Mouse (Mus musculus) spleen, postnatal 10 days (tissue): ENCODE measurements around the gene Sdk1.
A peak's percentile ranks its signal among the peaks of the same experiment; 100 is the strongest.
"Not testable (repeated sequence)": the region's sequence is repeated elsewhere in the genome, so short reads cannot be mapped to it uniquely, and the experiment has no call there.

Source experiments
- DNase-seq, 2 experiments: peaks; one replicate each; pipeline ENCODE4 v3.0.0; 2021 to 2022; ENCODE audit warnings: low spot score in 2 of 2

Sdk1 gene

DNA sequence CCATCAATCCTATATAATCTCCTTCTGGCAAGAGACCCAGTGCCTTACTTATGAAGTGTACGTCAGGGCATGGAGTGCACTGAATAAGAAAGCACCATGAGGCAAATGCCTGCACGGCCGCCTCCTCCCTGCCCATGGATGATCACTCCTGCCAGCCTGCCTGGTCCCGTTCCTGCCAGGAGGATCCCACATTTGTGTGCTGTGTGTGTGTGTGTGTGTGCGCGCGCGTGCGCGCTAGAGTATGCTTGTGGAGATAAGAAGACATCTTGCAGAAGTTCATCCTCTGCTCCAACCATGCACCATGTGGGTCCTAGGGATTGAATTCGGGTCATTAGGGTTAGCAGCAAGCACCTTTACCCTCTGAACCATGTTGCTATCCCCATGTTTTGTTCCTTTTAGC is 395.1 kb downstream of the Sdk1 start:
- no peak for DNase-seq

DNA sequence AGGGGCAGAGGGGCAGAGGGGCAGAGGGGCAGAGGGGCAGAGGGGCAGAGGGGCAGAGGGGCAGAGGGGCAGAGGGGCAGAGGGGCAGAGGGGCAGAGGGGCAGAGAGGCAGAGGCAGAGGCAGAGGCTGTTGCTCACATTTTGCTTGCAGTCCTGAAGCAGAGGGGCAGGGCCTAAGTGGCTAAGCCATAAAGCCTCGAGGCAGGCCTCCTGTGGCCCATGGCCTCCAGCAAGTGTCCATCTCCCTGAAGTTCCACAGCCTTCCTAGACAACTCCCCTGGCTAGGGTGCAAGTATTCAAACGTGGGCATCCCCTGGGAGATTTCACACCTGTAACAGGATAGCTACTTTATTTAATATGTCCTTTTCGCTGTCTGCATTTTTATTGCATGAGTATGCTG is 395.8 kb downstream of the Sdk1 start:
- DNase-seq = not testable (repeated sequence)

DNA sequence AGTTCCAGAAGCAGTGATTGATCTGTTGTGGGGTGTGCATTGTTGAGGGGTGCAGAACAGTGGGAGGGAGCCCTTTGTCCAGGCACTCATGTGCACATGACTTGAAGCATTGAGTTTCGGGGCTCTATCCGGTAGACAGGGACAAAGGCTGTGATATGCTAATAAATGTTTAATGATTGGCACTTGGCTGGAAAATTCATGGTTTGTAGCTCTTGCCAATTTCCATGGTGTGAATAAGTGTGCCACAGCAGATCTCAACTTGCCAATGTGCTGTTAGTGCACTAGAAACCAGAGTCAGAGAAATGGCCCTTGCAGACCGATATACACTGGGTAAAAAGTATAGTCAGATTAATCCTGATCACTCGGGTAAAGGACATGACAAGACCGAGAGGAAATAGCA is 404.4 kb downstream of the Sdk1 start:
- DNase-seq = no peak

DNA sequence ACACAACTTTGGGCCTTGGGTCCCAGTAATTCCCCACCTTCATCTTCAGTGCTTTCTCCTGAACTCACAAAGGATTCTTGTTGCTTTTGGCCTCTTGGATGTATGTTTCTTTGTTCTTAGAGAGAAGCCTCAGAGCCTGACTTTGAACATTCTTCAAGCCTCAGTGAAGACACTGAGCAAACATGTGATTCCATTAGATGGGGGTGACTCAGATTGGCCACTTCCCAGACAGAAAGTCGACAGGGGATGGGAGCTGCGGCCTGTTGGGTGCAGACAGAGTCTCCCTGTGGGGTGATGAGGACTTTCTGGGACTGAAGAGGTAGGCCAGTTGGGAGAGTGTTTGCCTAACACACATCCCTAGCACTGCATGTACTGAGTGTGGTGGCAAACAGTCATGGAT is 405.3 kb downstream of the Sdk1 start:
- no peak for DNase-seq

GRCm38 (mm10) chr5:141649831-141650375 is 408.6 kb downstream of the Sdk1 start:
- DNase-seq = no peak

DNA sequence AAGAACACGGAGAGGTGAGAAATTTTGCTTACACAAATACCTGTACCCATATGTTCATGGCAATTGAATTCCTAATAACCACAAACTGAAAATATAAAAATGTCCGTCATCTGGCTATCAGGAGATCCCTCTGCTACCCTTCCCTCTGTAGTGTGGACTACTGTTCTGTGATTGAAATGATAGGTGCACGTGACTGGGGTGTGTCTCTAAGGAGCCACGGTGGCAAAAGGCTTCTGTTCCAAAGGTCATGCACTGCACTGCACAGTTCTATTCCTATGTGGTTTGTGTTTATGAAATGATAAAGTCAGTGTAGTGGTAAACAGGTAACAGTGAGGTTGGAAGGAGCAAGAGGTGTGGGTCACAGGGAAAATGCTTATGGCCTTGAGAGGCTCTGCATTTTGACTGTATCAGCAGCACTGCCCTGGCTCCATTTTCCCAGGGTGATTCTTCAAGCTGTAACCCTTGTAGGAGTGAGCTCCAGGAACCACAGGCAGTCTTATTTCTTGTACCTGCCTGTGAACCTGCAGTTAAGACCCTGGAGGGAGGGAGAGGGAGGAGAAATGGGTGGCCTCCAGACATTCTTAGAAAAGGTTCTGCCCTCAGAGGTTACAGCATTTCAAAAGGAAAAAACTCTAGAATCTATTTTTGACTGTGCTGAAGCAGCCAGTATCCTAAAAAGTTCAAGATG is 410.5 kb downstream of the Sdk1 start:
- no peak for DNase-seq

- no peak for DNase-seq
Measured at GRCm38 (mm10) chr5:141676371-141676770, 435.1 kb downstream of the Sdk1 start.

DNA sequence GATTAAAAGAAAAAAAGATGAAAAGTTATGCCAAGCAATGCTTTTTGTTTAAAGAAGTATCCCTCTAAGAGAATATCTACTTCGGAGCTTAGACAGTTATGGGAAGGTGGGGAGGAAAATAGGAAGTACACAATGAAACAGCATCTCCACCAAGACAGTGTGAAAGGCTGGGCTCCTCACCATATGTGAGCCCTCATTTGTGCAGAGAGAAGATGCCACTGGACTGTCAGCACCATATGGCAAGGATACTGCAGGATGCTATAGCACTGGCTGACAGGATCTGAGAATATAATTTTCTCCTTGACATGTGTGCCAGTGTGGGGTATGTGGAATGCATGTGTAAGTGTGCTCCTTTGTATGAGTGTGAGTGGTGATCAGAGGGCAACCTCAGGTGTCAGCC is 435.7 kb downstream of the Sdk1 start:
- no peak for DNase-seq

GRCm38 (mm10) chr5:141677841-141678240 is 436.6 kb downstream of the Sdk1 start:
- no peak for DNase-seq

DNA sequence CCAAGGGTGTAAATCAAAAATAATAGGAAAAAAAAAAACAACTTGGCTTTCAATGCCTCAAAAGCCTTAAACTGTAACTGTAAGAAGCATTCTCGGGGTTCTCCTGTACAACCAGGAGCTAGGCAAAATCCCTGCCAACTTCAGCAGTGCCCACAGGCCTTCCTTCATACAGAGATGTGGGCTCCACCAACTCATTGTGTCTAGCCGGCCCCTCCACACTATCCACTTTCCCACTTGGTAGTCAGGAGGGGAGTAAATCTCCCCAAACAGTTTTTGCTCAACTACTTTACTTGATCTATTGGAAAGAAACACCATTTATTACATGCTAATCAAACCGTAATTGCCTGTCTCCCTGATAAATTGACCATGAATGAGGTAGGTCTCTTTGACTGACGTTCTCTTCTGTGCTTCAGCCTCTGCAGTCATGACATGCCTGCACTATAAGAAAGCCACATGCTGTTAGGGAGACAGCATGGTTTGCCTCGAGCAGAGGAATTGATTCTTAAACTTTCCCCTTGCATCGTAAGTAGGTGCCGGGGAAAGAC is 445.7 kb downstream of the Sdk1 start:
- no peak for DNase-seq

GRCm38 (mm10) chr5:141689442-141690105 is 448.3 kb downstream of the Sdk1 start:
- no peak for DNase-seq

GRCm38 (mm10) chr5:141691482-141691975 is 450.2 kb downstream of the Sdk1 start:
- DNase-seq = no peak

DNA sequence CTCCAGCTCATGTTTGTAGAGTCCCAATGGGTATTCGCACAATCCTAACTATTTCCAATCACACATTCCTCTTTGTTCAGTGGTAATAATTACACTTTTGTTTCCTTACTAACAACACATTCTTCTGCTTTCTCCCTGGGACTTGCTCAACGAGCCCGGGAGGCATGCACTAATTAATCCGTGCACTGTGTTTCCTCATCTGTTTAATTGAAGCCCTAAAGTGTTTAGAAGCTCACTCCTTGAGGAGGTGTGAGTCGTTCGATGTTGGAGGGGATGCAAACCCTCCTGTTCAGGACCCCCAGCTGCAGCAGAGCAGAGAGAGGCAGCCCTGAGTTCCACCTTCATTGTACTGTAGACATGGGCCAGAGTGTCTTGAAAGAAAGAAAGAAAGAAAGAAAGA is 452.4 kb downstream of the Sdk1 start:
- DNase-seq = no peak

DNA sequence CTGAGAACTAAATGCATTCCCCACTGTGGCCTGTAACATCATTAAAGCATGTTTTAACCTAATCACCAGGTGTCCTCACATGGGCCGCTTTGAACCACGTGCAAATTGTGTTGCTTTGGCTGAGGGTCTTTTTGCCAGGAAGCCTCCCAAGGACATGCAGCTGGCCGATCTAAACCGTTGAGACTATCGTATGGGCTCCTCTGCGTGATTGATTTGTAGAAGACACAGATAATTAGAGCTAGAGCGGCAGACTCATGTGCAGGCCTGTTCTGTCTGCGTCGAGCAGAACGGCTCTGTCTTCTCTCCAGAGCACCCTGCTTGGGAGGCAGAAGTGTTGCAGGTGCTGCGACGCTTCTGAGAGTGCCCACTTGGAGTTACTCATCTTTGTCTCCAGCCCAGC is 453.6 kb downstream of the Sdk1 start:
- DNase-seq = no peak

GRCm38 (mm10) chr5:141698406-141698805 is 457.1 kb downstream of the Sdk1 start:
- no peak for DNase-seq

DNA sequence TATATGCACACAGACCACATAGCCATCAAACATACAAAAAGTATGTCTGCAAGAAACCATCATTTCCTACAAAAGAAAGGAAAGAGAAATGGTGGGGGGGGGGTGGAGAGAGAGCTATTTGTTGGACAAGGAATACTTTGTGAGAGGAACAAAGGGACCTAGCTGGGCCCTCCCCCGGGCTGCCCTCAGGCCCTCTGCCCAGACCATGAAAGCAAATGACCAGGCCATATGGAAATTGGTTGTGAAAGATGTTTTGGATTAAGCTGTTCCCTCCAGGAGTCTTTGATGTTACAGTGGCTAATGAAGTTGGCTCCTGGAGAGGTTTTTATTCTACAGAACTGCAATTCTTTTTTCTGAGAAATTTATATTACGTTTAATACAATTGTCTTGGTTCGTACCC is 479.5 kb downstream of the Sdk1 start:
- DNase-seq = no peak

GRCm38 (mm10) chr5:141727968-141728367 is 486.7 kb downstream of the Sdk1 start:
- DNase-seq = no peak

GRCm38 (mm10) chr5:141730006-141730405 is 488.7 kb downstream of the Sdk1 start:
- no peak for DNase-seq

DNA sequence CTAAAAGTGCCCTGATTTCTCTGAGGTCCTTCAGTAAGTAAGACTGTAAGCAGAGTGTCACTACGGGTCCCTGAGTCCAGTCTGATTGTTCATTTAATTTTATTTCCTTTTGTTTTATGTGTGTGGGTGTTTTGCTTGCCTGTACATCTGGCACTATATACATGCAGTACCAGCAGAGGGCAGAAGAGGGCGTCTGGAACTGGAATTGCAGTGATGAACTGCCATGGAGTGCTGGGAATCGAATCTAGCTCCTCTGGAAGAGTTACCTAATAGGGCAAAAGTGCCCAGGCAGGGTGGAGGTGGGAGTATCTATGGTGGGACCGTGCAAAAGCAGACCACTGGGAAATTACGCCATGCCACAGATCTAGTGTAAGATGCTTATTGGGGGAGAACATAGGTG is 497.4 kb downstream of the Sdk1 start:
- DNase-seq = no peak

DNA sequence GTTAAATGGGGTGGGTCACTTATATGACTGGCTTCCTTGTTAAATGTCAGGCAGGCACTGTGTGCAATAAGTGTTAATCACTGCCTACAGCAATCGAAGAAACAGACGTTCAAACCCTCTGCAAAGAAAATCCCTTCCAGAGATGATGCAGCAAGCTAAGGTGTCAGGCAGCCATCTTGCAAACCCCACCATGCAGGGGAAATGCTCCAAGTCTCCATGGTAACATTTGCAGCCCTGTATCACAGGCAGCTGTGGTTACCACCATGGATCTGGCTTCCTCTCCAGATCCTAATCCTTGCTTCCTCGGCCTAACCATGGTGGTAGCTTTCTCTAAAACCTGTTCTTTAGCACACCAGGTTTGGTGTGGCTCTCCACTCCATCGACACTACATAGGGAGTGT is 507.5 kb downstream of the Sdk1 start:
- no peak for DNase-seq

DNA sequence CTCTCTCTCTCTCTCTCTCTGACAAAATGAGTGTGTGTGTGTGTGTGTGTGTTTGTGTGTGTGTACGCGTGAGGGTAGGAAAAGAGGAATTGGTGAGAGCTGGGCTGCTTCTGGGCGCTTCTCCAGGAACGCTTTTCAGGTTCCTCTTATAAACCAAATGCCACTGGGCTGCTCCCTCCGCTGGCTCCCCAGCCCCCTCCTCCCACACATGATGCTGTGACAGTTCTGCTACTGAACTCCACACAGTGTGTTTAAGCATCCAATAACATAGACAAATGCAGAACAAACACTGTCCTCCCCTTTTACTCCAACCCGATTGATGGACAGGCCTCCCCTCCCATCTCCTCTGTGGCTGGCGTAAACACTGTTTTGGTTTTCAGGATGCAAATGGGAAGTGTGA is 513.0 kb downstream of the Sdk1 start:
- DNase-seq = peak in 1 of 2 experiments; percentile 15

DNA sequence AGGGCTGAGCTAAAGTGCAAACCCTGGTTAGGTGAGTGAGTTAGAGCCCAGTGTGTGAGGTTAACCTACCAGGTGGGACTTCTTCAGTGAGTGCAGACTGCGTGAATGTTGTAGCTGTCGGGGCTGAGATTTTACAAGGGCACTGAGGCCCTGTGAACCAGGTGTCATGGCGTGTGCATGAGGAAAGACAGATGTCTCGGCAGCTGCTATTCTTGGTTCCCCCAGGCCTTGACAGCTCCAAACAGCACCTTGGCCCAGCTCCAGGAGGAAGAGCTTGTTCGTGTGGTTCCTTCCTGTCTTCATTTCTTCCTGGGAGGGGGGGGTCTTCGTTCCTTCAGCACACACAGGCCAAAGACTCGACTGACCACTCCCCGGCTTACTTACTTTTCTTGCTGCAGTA is 517.6 kb downstream of the Sdk1 start:
- DNase-seq = no peak

DNA sequence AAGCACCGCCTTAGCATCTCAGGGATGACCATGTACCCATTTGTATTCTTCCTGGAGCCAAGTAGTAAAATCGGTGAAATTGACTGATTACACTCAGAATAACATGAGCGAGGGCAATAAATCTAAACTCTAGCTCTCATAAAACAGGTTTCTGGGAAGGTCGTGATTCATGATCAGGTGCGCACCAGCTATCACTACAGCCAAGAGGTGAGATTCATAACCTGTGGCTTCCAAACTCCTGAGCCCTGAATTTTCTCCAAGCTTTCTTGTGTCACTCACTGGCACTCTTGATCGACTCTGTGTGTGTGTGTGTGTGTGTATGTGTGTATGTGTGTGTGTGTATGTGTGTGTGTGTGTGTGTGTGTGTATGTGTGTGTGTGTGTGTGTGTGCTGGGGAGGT is 522.8 kb downstream of the Sdk1 start:
- no peak for DNase-seq
